Mouse (Mus musculus): ENCODE results near the gene Arhgdib.
"Not testable (repeated sequence)": the region's sequence is repeated elsewhere in the genome, so short reads cannot be mapped to it uniquely, and the experiment has no call there.

Arhgdib gene

DNA sequence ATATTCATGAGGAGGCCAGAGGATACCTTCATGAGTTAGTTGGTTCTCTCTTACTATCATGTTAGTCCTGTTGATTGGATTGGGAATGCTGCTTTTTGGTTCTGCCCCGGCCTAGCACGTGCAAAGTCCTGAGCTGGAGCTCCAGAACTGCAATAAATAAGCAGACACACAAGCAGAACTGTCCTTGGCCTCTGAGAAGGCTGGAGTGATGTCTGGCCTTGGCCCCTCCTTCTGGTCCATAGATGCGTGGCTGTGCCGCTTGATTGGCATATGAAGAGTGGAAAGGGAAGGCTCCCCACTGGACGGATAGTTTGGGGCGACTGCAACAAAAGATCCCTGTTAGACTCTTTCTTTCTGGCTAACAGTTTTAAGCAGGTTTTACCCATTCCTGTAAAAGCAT is 52.6 kb downstream of the Arhgdib start:
- DNase-seq (ENCODE audit: low spot score in 2 of 2), result no peak

DNA sequence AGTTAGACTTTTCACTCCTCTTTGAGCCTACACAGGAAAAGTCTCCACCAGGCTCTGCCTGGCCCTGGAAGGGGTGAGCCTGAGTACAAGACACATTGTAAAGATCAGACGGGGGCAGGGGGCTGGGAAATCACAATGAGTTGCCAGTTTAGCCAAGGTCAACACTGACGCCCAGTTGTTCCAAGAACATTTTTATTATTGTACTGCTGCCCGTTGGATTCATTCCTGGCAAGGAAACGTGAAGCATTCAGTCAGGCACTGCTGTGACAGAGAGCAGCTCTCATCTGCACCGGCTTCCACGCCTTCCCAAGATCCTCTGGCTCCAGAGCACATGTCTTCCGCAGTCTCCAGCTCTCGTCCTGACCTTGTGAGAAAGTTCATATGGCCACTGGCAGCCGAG is 53.8 kb downstream of the Arhgdib start:
- peak; percentile 92 for DNase-seq (ENCODE audit: low spot score in 2 of 2)

DNA sequence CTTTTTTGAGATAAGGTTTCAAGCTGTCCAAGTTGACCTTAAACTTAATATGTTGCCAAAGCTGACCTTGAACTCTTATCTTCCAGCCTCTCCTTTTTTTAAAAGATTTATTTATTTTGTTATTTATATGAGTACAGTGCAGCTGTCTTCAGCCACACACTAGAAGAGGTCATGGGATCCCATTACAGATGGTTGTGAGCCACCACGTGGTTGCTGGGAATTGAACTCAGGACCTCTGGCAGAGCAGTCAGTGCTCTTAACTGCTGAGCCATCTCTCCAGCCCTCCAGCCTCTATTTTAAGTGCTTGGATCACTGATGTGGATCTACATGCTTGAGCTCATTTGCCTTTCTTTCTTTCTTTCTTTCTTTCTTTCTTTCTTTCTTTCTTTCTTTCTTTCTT is 56.9 kb downstream of the Arhgdib start:
- DNase-seq (ENCODE audit: low spot score in 2 of 2), result not testable (repeated sequence)

DNA sequence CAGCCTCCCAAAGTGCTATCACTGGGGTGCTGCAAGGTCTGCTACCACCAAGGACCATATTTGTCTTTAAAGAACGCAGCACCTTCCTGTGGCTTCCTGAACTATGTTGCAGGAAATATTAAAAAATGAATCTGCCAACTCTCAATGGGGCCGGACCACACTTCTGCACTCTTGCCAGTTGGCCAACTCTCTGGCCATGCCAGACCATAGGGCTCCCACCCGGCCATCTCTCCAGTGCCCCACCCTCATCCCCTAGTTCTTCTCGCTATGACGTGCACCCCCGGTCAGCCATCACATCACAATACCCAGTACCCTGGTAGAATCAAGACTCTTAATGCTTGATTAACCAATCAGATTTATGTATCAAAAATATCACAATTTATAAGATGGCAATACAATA is 57.7 kb downstream of the Arhgdib start:
- no peak for DNase-seq (ENCODE audit: low spot score in 2 of 2)

GRCm38 (mm10) chr6:136883431-136883915 is 58.2 kb downstream of the Arhgdib start:
- no peak for DNase-seq (ENCODE audit: low spot score in 2 of 2)

DNA sequence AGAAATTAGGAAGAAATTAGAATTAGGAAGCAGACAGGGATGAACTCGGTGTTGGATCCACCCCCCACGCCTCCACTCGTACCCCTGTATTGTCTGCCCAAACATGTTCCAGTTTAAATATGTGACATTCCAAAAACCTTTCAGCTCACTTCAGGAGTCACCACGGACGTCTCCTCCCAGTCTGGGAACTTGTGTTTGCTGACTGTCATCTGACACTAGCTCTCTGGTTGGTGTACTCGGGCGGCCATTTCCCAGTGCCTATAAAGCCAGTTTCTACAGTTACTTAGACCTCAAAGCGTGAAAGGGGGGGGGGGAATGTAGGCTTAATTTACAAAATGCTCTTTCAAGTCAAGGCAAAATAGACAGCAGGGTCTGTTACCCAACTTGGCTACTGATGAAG is 60.0 kb downstream of the Arhgdib start:
- DNase-seq (ENCODE audit: low spot score in 2 of 2), result no peak

DNA sequence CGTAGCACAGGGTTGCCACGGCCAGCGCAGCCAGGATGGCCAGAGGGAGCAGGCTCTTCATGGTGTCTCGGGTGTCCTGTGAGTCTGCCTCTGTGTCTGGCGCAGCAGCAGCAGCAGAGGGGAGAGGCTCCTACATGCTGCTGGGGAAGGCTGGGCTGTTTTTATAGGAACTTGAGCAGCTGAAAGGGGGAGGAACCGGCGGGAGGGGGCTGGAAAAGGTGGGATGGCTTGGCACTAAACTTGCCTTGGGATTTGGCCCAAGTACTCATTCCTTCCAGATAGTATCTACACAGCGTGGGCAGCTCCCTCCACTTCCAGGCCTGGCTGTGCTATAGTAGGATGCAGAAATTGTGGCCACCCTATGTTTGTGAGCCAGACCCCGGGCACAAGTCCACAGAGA is 66.0 kb downstream of the Arhgdib start, which contains the start of gene Mgp:
TSS of gene Mgp (minus strand) at position 154 of the 400 bp plus-strand sequence.
- peak; percentile 74 to 79 for DNase-seq (ENCODE audit: low spot score in 2 of 2)

- DNase-seq (ENCODE audit: low spot score in 2 of 2), result no peak
Measured at GRCm38 (mm10) chr6:136874599-136874998, 67.1 kb downstream of the Arhgdib start.

Measured in heart, adult 9 months (tissue).